Mouse (Mus musculus) cerebellum, adult 8-10 months (tissue): Measurements from ENCODE around the gene Eif2d.

Experiments
- DNase-seq: peaks from one replicate; pipeline ENCODE4 v3.0.0; 2022

Gene Eif2d

DNA sequence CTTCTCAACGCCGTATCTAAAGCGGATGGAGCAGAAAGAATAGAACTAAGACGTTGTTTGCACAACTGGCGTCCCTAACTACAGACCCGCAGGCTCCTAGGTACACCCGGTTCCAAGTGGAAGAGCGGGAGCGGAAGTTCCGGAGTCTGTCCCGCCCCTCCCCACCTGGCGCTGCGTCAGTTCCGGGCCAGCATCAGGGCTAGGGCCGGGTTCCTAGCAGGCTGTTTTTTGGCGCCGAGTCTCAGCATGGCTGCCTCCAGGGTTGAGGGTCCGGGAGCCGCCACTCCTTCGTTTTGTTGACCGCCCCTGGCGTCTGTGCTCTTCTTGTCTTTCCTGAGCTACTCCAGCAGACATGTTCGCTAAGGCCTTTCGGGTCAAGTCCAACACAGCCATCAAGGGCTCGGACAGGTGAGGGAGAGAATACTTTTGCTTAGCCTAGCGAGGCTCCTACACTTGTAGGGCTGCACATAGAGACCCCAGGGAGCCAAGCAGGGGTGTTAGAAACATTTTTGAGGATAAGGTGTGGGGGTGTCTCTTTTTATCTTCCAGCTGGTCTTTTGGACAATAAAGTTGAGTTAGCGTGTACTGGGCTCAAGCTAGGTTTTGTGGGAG, at the start of gene Eif2d:
Gene Eif2d, plus strand, starts transcription at position 164 of the 612 bp plus-strand sequence.
- DNase-seq = peak; percentile 88

DNA sequence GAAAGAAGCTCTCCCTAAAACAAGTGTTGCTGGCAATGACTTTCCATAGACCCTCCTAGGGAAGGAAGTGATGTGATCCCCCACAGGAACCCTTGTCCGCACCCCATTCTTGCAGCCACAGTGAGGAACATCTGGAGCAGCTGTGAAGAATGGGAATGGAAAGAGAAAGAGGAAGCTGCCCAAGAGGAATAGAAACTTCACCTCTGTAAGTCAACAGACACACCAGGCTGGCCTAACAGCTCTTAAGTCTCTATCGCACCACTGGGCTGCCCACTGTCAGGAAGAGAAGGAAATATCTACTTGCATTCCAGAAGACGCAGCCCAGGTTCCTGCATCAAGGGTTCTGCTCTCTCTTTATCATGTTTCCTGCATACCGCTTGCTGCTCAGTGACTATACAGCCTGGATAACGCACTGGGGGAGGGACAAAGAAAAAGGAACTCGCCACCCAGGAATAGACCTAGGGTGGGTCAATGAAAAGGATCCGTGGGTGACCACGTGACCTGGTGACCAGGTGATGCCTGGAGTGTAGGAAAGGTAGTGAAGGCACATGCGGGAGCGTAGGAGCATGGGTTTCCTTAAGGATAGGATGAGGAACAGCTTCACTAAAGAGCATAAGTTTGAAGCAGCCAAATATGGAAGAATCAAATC, 49.1 kb upstream of the Eif2d start:
- no peak for DNase-seq

DNA sequence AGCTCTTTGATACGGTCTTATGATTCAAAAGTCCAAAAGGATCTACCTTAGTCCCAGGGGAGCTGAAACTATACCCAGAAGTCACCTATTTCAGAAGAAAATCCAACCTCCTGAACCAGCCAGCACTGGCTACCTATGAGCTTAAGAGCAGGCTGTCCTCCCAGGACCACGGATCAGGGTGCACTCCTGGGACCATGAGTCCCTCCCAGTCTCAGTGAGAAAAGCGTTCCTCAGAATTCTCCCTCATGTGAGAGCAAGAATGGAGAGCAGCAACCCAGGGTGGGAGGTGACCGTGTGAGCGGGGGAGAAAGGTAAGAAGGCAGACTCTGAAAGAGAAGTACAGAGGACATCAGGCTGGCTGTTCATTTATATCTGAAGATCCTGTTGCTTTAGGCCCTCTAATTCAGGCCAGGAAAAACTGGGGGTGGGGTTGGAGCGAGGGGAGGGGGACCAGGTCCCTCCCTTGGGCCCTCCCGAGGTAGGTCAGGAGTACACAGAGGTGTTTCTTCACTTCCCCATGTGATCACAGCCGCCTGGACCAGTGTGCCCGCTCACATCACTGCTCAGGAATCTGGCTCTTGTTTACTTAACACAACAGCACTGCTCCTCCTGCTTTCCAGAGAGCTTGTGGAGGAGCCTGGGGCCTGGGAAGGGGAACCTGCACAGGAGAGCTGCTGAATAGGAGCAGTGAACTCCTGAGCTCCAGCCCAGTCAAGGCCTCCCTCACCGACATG, 45.2 kb upstream of the Eif2d start:
- DNase-seq = no peak

- no peak for DNase-seq
Observed at GRCm38 (mm10) chr1:131110525-131111106, 42.4 kb upstream of the Eif2d start.

- DNase-seq = no peak
Observed at GRCm38 (mm10) chr1:131112576-131112975, 40.4 kb upstream of the Eif2d start.

- DNase-seq = peak; percentile 70
Observed at GRCm38 (mm10) chr1:131115932-131116331, 37.0 kb upstream of the Eif2d start.

- DNase-seq = no peak
Observed at GRCm38 (mm10) chr1:131116430-131117011, 36.5 kb upstream of the Eif2d start.

- no peak for DNase-seq
Observed at GRCm38 (mm10) chr1:131118530-131118929, 34.5 kb upstream of the Eif2d start.

DNA sequence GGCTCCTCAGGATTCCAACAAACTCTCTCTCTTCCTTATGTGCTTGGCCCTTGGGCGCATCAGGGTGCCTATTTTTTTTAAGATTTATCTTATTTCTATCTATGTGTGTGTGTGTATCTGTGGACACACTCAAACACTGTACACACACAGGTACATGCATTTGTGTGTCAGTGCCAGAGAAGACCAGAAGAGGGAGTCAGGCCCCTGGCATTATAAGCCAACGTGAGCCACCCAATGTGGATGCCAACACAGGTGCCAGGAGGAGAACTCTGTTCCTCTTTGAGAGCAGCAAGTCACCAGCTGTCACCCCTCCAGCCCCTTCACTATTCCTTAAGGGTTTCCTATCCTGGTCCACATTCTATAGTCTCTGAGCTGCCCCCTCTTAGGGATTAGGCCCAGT, 34.0 kb upstream of the Eif2d start:
- DNase-seq = no peak

GRCm38 (mm10) chr1:131121987-131122386, 31.0 kb upstream of the Eif2d start:
- no peak for DNase-seq

DNA sequence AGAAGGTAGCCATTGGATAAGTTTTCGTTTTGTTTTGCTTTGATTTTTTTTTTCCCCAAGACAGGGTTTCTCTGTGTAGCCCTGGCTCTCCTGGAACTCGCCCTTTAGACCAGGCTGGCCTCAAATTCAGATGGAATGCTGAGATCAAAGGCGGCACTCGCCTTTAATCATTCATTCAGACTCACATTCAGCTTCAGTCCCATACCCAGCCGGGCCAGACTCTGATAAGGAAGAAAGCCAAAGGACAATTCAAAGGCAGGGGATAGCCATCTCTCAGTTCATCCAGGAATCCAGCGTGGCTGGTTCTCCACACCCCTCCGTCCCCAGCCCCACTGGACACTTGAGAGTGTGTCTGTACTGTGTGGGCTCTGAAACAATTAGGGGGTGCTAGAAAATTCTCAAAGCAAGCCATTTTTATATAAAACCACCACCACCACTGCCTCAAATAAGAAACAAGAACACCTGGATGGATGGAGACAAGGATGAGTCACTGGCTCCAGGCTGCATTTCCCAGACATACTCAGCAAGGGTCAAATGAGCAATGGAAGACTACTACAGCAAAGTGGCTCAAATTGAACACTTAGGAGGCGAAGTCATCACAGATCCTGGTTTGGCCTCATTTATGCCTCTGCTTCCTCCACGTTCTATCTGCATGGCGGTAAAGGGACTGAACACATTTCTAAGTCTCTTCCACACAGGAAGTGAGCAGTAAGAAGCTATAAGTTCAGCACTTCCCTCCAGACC, 29.3 kb upstream of the Eif2d start:
- DNase-seq = no peak

DNA sequence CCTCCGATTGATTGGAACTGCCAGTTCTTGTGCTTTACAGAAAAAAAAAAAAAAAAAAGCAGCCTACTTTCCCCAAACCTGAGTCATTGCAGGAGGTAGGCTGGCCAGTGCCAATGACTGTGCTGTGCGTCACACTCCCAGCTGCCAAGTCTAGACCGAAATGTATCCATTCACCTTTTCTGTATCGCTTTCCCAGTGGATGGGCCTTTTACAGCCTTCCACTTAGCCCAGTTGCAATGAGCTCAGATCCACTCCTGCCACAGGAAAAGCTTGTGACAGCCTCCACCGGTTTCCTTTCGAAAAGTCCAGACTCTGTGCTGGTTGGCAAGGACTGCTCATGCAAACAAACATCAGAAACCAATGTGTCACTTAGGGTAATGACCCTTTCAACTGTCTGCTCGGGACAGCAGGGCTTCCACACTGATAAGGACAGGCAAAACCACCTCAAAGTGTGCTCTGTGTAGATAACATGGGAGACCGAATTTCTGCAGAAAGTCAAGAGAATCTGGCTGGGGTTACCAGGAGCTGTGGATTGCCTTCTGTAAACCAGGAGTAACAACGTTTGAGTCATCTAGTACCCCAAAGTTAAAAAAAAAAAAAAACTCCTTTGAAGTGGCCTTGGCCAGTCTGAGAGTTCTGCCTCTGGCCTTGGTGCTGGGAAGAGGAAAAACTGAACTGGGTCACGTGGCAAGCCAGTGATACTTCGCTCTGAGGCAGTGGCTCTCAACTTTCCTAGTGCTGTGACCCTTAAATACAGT, 26.8 kb upstream of the Eif2d start:
- no peak for DNase-seq

- no peak for DNase-seq
Observed at GRCm38 (mm10) chr1:131134231-131134630, 18.8 kb upstream of the Eif2d start.

GRCm38 (mm10) chr1:131134942-131135522, 17.9 kb upstream of the Eif2d start:
- DNase-seq = no peak

- no peak for DNase-seq
Observed at GRCm38 (mm10) chr1:131135960-131136629, 16.9 kb upstream of the Eif2d start.

DNA sequence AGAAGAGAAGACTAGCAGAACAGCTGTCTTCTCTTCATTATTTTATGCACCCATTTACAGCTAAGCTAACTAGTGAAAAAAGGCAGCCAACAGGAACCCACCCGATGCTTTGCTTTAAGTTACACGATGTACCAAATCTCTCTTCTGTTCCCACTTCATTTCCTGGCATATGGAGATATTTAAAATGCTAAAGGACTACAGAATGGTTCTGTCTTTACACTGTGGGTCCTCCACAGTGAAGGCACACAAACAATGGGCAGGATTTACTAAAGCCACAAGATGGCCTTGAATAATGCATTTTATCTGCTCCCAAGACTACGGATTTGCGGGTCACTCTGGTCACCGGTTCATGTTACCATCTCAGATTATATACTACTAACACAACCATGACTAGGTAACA, 15.9 kb upstream of the Eif2d start:
- DNase-seq = no peak

GRCm38 (mm10) chr1:131137717-131138118, 15.3 kb upstream of the Eif2d start:
- DNase-seq = no peak

GRCm38 (mm10) chr1:131138191-131139016, 14.6 kb upstream of the Eif2d start, which contains the start of gene Dyrk3:
Dyrk3 (minus strand) TSS chr1:131138340.
- peak; percentile 81 for DNase-seq
